Mouse (Mus musculus): ENCODE data around the gene Vps16. TPM values are rescaled to one million over a fixed set of nuclear protein-coding genes. Genes with fewer than 3 reads are reported as not detected.

Gene Vps16
- polyA plus RNA-seq (2011; ENCODE audit: insufficient read depth, insufficient read length, low read depth, missing spikeins), result 119 and 121 TPM in 2 replicates

DNA sequence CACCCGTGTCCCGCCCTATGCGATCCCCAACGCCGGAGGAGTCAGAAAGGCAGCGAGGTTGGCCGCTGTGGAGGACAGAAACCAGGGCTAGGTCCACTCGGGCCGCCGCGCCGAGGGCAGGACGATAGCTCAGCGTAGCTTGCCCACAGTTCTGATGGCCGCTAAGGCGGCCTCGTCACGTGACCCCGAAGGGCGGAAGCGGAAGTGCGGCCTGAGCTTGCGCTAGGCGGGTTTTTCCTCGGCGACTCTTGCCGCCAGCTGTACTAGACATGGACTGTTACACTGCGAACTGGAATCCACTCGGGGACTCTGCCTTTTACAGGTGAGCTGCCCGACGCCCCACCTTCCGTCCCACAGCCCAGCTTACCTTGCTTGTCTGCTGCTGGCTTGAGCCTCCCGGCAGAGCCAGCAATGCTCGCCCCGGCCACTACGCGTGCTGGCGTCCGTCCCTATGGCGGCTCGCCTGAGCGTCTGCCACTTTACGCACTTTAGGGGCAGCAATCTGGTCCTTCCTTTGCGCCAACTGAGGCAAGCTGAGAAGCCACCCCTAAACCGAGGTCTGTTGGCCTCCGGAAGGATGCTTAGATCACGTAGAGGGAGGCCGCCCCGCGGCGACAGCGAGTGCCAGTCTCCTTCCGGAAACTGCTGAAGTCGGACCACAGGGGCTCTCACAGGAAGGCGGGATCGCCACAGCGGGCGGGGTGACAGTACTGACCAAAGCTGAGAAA, at the start of gene Vps16, which contains the start of gene Pced1a:
Vps16 (plus strand) TSS at position 214 of the 728 bp plus-strand sequence.
Pced1a (minus strand) TSS at position 576 of the 728 bp plus-strand sequence.
- no peaks in the 10 kb centered on the region for H3K27me3 ChIP-seq (ENCODE audit: control insufficient read depth, insufficient read depth, low read length, poor library complexity, severe bottlenecking)
- H3K36me3 ChIP-seq (ENCODE audit: control insufficient read depth, insufficient read depth, low read length, poor library complexity, severe bottlenecking), result no peaks in the 10 kb centered on the region
- peak within 1 kb of the TSS; percentile 93 for H3K4me3 ChIP-seq (ENCODE audit: low read depth, low read length)
- peak; percentile 2 for TF ChIP-seq CTCF (IDR thresholded peaks at IDR 0.05; ENCODE audit: low read depth, low read length)
- TF ChIP-seq POLR2A (IDR thresholded peaks at IDR 0.05; ENCODE audit: insufficient read depth, low read length), result no peak
- peak within 1 kb of the TSS; percentile 69 for H3K9ac ChIP-seq (ENCODE audit: low read depth, poor library complexity, severe bottlenecking)
- no peaks in the 10 kb centered on the region for H3K4me1 ChIP-seq (ENCODE audit: control insufficient read depth, insufficient read depth, low read length)
- no peak within 1 kb of the TSS for H3K27ac ChIP-seq (ENCODE audit: insufficient read depth, low read length)
- no peaks in the 10 kb centered on the region for H3K9me3 ChIP-seq (replicated peaks; ENCODE audit: control insufficient read depth, insufficient read depth, low read length, poor library complexity, severe bottlenecking)

DNA sequence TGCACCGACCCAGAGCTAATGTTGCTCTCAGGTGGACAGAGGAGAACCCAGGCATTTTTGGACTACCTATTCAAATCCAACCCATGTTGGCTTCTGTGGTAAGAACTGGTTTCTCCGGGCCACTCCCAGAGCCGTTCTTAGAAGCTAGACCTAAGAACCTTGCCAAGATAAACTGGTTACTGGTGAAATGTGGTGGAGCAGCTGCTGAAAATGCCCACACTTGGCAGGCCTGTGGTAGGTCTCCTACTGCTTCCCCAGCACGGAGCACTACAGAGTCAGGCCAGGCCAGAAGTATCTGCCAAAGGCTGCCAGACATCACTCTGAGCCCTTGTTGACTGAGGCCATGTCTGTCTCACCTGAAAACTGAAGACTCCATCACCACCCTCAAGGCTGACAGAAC, 49.2 kb upstream of the Vps16 start:
- TF ChIP-seq CTCF (IDR thresholded peaks at IDR 0.05; ENCODE audit: low read depth, low read length) (no peak), EP300 (IDR thresholded peaks at IDR 0.05; ENCODE audit: insufficient read depth, low read depth, low read length) (no peak), POLR2A (IDR thresholded peaks at IDR 0.05; ENCODE audit: insufficient read depth, low read length) (no peak)
- no peak overlapping the region for H3K9ac ChIP-seq (ENCODE audit: low read depth, poor library complexity, severe bottlenecking)
- H3K36me3 ChIP-seq (ENCODE audit: control insufficient read depth, insufficient read depth, low read length, poor library complexity, severe bottlenecking), result no peaks in the 10 kb centered on the region
- H3K27me3 ChIP-seq (ENCODE audit: control insufficient read depth, insufficient read depth, low read length, poor library complexity, severe bottlenecking), result no peaks in the 10 kb centered on the region
- no peaks in the 10 kb centered on the region for H3K4me1 ChIP-seq (ENCODE audit: control insufficient read depth, insufficient read depth, low read length)
- no peaks in the 10 kb centered on the region for H3K9me3 ChIP-seq (replicated peaks; ENCODE audit: control insufficient read depth, insufficient read depth, low read length, poor library complexity, severe bottlenecking)
- no peak overlapping the region for H3K4me3 ChIP-seq (ENCODE audit: low read depth, low read length)
- H3K27ac ChIP-seq (ENCODE audit: insufficient read depth, low read length), result no peak overlapping the region

DNA sequence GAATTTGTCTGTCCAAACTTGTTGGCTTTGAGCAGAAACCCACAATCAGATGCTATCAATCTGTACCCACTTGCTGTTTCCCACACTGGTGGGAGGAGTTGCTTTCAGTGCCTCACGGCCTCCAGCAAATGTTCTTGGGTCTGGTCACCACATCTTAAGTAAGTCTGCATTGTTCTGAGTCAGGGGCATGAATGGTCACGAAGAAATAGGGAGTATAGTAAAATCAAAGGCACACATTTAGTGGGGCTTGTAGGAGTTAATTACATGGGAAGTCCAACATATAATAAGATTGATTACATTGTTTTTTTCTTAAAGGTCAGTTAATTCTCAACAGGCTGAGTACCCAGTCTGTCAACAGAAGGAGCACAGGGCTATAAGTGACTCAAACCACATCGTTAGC, 40.9 kb upstream of the Vps16 start:
- no peaks in the 10 kb centered on the region for H3K4me1 ChIP-seq (ENCODE audit: control insufficient read depth, insufficient read depth, low read length)
- no peaks in the 10 kb centered on the region for H3K27me3 ChIP-seq (ENCODE audit: control insufficient read depth, insufficient read depth, low read length, poor library complexity, severe bottlenecking)
- TF ChIP-seq POLR2A (IDR thresholded peaks at IDR 0.05; ENCODE audit: insufficient read depth, low read length) (no peak), CTCF (IDR thresholded peaks at IDR 0.05; ENCODE audit: low read depth, low read length) (no peak), EP300 (IDR thresholded peaks at IDR 0.05; ENCODE audit: insufficient read depth, low read depth, low read length) (no peak)
- no peaks in the 10 kb centered on the region for H3K36me3 ChIP-seq (ENCODE audit: control insufficient read depth, insufficient read depth, low read length, poor library complexity, severe bottlenecking)
- no peak overlapping the region for H3K9ac ChIP-seq (ENCODE audit: low read depth, poor library complexity, severe bottlenecking)
- H3K9me3 ChIP-seq (replicated peaks; ENCODE audit: control insufficient read depth, insufficient read depth, low read length, poor library complexity, severe bottlenecking), result peaks cover 16% of the 10 kb centered on the region
- H3K27ac ChIP-seq (ENCODE audit: insufficient read depth, low read length), result no peak overlapping the region
- no peak overlapping the region for H3K4me3 ChIP-seq (ENCODE audit: low read depth, low read length)

DNA sequence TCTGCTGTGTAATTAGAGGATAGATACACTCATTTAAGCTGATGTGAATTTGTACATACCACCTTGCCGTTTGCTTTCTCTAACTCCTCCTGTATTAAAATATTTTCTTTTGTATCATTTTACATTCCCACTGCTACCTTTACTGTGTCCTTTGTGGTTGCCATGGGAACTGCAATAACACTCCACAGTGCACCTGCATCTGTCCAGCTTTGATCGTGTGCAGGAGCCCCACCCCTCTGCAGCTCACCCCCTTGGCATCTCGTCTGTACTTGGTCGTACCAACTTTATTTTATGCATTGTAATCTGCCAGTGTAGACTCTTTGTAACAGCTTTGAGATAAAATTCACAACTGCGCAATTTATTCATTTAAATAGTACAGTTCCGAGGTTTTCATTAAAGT, 40.2 kb upstream of the Vps16 start:
- Histone ChIP-seq H3K9me3 (replicated peaks; ENCODE audit: control insufficient read depth, insufficient read depth, low read length, poor library complexity, severe bottlenecking) (peaks cover 16% of the 10 kb centered on the region), H3K4me1 (ENCODE audit: control insufficient read depth, insufficient read depth, low read length) (no peaks in the 10 kb centered on the region), H3K4me3 (ENCODE audit: low read depth, low read length) (no peak overlapping the region), H3K27ac (ENCODE audit: insufficient read depth, low read length) (no peak overlapping the region), H3K36me3 (ENCODE audit: control insufficient read depth, insufficient read depth, low read length, poor library complexity, severe bottlenecking) (no peaks in the 10 kb centered on the region), H3K27me3 (ENCODE audit: control insufficient read depth, insufficient read depth, low read length, poor library complexity, severe bottlenecking) (no peaks in the 10 kb centered on the region), H3K9ac (ENCODE audit: low read depth, poor library complexity, severe bottlenecking) (no peak overlapping the region)
- TF ChIP-seq EP300 (IDR thresholded peaks at IDR 0.05; ENCODE audit: insufficient read depth, low read depth, low read length), result no peak
- no peak for TF ChIP-seq POLR2A (IDR thresholded peaks at IDR 0.05; ENCODE audit: insufficient read depth, low read length)
- no peak for TF ChIP-seq CTCF (IDR thresholded peaks at IDR 0.05; ENCODE audit: low read depth, low read length)

DNA sequence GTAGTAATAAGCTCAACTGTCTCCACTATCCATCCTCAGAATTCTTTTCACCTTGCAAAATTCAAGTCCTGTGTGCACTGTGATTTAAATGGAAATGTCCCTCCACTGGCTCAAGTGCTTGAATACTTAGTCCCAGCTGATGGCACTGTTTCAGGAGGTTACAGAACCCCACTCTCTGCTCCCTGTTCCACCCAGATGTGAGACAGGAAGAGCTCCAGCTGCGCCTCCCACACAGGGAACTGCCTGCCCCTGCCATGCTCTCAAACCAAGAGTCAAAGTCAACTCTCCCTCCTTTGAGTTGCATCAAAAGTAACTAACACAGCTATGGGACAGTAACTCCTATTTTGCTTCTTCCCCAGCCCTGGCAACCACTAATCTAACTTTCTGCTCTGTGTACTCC, 37.9 kb upstream of the Vps16 start:
- no peaks in the 10 kb centered on the region for H3K27me3 ChIP-seq (ENCODE audit: control insufficient read depth, insufficient read depth, low read length, poor library complexity, severe bottlenecking)
- peaks cover 16% of the 10 kb centered on the region for H3K9me3 ChIP-seq (replicated peaks; ENCODE audit: control insufficient read depth, insufficient read depth, low read length, poor library complexity, severe bottlenecking)
- H3K9ac ChIP-seq (ENCODE audit: low read depth, poor library complexity, severe bottlenecking), result no peak overlapping the region
- no peaks in the 10 kb centered on the region for H3K36me3 ChIP-seq (ENCODE audit: control insufficient read depth, insufficient read depth, low read length, poor library complexity, severe bottlenecking)
- H3K27ac ChIP-seq (ENCODE audit: insufficient read depth, low read length), result no peak overlapping the region
- no peak for TF ChIP-seq CTCF (IDR thresholded peaks at IDR 0.05; ENCODE audit: low read depth, low read length)
- no peak overlapping the region for H3K4me3 ChIP-seq (ENCODE audit: low read depth, low read length)
- H3K4me1 ChIP-seq (ENCODE audit: control insufficient read depth, insufficient read depth, low read length), result no peaks in the 10 kb centered on the region

DNA sequence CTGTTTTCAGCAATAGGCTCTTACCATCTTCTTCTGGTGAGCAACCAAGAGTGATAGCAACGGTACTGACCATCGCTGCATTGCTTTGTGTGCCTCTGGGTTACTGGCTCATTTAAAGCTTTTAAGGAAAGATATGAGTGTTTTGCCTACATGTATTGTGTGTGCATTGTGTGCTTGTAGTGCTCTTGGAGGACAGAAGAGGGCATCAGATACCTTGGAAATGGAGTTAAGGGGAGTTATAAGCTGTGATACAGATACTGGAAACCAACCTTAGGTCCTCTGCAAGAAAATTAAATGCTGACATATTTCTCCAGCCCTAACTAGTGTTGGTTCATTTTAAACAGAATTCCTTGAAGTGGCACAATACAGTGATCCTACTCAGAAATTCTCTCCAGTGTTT, 35.3 kb upstream of the Vps16 start:
- Histone ChIP-seq H3K27ac (ENCODE audit: insufficient read depth, low read length) (no peak overlapping the region), H3K9me3 (replicated peaks; ENCODE audit: control insufficient read depth, insufficient read depth, low read length, poor library complexity, severe bottlenecking) (peaks cover 16% of the 10 kb centered on the region), H3K9ac (ENCODE audit: low read depth, poor library complexity, severe bottlenecking) (no peak overlapping the region), H3K4me1 (ENCODE audit: control insufficient read depth, insufficient read depth, low read length) (no peaks in the 10 kb centered on the region), H3K36me3 (ENCODE audit: control insufficient read depth, insufficient read depth, low read length, poor library complexity, severe bottlenecking) (no peaks in the 10 kb centered on the region), H3K27me3 (ENCODE audit: control insufficient read depth, insufficient read depth, low read length, poor library complexity, severe bottlenecking) (no peaks in the 10 kb centered on the region), H3K4me3 (ENCODE audit: low read depth, low read length) (no peak overlapping the region)
- TF ChIP-seq EP300 (IDR thresholded peaks at IDR 0.05; ENCODE audit: insufficient read depth, low read depth, low read length) (no peak), POLR2A (IDR thresholded peaks at IDR 0.05; ENCODE audit: insufficient read depth, low read length) (no peak), CTCF (IDR thresholded peaks at IDR 0.05; ENCODE audit: low read depth, low read length) (no peak)

Measured in ES-Bruce4 (cell line).